Mouse (Mus musculus) gastrocnemius, postnatal 36 days (tissue): ENCODE measurements around the gene 2700097O09Rik. TPM values are rescaled to one million over a fixed set of nuclear protein-coding genes. Genes with fewer than 3 reads are reported as not detected.
"Not testable (repeated sequence)": the region's sequence is repeated elsewhere in the genome, so short reads cannot be mapped to it uniquely, and the experiment has no call there.

Experiments
- DNase-seq, 2 experiments: peaks; one replicate each; pipeline ENCODE4 v3.0.0; 2022
- intact Hi-C: fragments of 180-260 bp; cut with DNase I; formaldehyde crosslinking; loops from one replicate; pipeline ENCODE4 v1.15.1; 2025
- long read RNA-seq, 2 experiments: library from polyadenylated mRNA; stranded (forward); transcript quantifications; one replicate each; pipeline ENCODE4 v2.0.0; 2021
- total RNA-seq, 2 experiments: library from RNA; stranded (reverse); gene quantifications; 2 replicates each; pipeline ENCODE4 v1.2.3; 2021

The 2700097O09Rik gene
- 1 to 10 TPM; 6.1 to 8.2 TPM for total RNA-seq
- long read RNA-seq, experiment 1, partial matches to known transcripts, result 1 of 11 reads
- long read RNA-seq, experiment 1, other reads (novel, unspliced or antisense), result 6 of 11 reads
- long read RNA-seq, experiment 2, partial matches to known transcripts, result 1 of 13 reads
- long read RNA-seq, experiment 2, other reads (novel, unspliced or antisense), result 8 of 13 reads

DNA sequence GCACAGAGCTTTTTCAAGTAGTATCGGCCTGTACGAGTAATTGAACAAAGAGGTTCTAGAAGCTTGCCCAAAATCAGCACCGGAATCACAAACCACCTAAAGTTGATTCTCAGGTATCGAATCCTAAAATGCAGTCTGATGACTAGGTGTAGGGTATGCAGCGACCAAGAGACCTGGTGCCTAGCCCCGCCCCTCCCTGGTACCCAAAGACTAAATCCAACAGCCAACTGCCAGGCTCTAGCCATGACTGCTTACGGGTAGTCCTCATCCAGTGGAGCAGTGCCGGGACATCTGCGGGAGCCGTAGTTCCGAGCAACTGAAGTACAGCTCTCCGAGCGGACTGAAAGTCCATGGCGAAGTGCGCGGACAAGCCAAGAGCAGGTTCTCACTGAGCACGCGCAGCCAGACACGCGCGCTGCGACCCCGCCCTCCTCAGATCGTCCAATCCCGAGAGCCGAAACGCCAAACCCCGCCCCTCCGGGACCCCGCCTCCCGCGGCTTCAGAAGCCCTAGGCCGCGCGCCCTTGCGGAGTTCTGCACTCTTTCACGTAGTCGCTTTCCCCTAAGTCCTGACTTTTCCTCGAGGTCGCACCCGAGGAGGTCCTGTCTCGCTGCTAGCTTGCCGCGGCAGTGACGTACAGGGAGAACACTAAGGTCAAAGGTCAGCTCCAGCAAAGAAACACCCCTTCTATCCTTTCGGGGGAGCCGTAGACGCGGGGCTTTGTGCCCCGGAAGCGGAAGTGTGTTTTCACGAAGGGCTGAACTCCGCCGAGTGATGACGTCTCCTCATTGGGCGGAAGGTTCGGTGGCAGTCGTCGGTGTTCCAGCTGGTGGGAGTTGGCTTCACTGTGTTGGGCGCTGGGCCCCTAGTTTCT lies at the start of gene 2700097O09Rik, which contains the start of gene Srp54a:
TSS of gene 2700097O09Rik (minus strand) at position 385 of the 875 bp plus-strand sequence.
TSS of gene Srp54a (plus strand) at position 537 of the 875 bp plus-strand sequence.
- DNase-seq, result peak; percentile 90 to 92
- intact Hi-C loops, result not testable (repeated sequence)

DNA sequence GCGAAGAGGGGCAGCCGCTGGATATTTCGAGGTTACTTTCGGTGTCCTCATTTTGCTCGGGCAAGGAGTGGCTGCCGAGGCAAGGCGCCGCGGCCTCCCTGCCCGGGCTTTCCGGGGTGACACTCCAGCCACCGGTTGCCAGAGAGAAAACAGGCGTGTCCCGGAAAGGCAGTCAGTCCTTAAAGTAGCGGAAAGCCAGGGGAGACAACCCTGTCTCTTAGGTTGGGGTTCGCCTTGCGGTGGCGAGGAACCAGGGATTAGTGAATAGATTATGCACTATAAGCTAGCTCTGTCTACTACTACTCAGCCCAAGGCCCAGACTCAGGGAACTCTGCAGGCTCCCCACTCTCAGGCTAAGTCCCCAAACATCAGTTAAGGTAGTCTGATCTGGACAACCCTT lies 44.8 kb upstream of the 2700097O09Rik start:
- intact Hi-C loops, DNase-seq: not testable (repeated sequence)

DNA sequence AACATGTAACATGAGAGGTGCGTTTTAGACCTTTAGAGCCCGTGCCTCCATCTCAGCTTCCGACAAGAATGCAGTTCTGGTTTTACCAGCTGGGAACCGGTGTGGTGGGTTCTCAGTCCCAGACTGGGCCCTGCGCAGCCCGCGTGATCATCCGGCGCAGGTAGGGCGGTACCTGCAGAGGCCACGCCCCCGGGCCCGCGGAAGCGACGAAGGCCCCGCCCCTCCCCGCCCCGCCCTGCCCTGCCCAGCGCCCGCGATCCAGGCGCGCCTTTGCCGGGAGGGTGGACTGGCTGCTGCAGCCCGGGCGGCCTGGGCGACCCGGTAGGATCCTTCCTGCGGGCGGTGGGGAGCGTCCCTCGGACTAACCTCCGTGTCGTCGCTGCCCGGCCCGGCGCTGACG lies 44.3 kb upstream of the 2700097O09Rik start, which contains the start of gene Fam177a:
TSS of gene Fam177a (plus strand) at position 228 of the 400 bp plus-strand sequence.
- DNase-seq, intact Hi-C loops: not testable (repeated sequence)

- DNase-seq, intact Hi-C loops: not testable (repeated sequence)
These were observed 32.7 kb upstream of the 2700097O09Rik start for GRCm38 (mm10) chr12:55112616-55113015.

- DNase-seq, intact Hi-C loops: not testable (repeated sequence)
These were observed 12.2 kb upstream of the 2700097O09Rik start for GRCm38 (mm10) chr12:55092127-55092526.

DNA sequence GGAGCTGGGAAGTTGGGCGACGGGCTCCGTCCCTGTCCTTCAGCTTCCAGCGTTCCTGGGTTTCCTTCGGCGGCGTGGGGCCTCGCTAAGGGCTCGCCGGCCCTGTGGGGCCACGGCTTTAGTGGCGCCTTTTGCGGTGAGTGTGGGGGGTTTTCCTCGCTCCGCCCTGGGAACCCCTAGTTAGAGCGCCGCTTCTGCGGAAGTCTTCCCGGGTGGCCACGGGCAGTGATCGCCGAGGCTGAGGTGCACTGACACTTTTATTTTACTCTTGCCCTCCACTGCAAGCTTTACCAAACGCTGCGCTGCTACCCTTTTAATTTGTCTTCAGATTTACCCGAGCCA lies 662 bp upstream of the 2700097O09Rik start:
- DNase-seq, intact Hi-C loops: not testable (repeated sequence)

DNA sequence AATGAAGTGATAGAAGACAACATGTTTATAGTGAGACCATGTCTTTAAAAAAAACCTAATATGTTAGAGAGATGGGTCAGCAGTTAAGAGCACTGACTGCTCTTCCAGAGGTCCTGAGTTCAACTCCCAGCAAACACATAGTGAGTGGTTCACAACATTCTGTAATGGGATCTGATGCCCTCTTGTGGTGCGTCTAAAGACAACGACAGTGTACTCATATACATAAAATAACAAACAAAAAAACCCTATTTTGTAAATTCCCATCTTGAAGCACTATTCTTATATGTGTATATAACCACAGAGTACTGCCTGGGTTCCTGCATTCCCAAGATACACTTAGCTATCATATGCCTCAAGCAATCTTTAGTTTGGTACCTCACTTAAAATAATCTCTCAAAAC lies 1.2 kb downstream of the 2700097O09Rik start:
- DNase-seq, intact Hi-C loops: not testable (repeated sequence)

GRCm38 (mm10) chr12:55075296-55075695 lies 4.6 kb downstream of the 2700097O09Rik start:
- intact Hi-C loops, result no loop called here
- DNase-seq, result no peak

DNA sequence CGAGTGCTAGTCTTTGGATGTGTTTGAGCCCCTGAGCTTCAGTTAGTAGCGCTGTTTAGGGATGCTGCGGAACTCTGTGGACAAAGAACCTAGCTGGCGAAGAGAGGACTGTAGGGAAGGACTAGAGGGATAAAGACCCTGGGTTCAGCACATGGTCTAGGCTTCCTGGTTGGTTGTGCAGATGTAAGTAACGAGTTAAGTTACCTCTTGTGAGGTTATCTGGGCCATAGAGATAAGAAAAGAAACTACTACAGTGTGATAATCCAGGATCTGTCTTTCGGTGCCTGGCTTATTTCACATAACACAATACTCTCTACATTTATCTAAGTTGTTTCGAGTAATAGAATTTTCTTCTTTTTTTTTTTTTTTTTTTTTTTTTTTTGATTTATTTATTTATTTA lies 6.2 kb downstream of the 2700097O09Rik start:
- no peak for DNase-seq
- intact Hi-C loops, result no loop called here

- intact Hi-C loops, result no loop called here
- no peak for DNase-seq
These were observed 7.4 kb downstream of the 2700097O09Rik start for GRCm38 (mm10) chr12:55072495-55072894.

DNA sequence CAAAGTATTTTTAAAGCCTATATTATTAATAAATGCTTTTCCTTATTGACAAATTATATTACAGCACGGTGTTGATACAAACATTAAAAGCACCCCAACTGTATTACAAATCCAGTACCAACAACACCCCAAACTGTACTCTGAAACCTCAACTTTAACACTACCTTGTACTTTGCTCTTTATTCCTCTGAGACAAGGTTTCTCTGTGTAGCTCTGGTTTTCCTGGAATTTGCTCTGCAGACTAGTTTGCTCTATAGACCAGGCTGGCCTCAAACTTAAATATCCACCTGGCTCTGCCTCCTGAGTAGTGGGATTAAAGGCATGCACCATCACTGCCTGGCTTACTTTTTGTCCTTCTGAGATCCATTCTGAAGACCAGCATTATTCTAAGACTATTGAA lies 17.8 kb downstream of the 2700097O09Rik start:
- no peak for DNase-seq
- intact Hi-C loops, result no loop called here

GRCm38 (mm10) chr12:55061006-55061405 lies 18.9 kb downstream of the 2700097O09Rik start:
- intact Hi-C loops, result no loop called here
- no peak for DNase-seq

DNA sequence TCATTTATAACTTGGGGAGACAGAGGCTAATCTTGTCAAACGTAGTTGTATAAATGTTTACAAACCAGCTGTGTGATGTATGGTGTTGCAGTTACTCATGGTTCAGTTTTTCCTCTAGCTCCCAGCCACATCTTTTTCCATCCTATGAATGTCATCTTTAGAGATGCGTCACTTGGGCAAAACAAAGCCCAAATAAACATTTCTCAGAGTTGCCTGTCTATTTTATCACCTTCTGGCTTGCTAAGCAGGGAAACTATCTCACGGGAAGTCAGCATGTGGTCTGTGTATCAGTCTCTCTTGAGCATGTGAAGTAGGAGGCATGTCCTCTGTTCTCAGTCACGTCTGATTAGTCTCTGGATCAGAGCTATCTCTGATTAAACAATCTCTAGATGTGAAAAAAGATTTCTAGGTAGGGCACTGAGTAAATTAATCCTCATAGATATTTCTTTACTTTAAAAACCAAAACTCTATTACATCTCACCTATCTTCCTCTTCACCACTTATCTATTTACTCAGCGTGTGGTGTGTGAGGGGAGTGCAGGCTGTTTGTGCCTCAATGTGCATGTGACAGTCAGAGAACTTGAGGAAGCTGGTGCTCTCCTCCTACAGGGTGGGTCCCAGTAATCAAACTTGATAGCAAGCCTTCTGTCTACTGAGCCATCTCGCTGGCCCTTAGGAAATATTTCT lies 19.6 kb downstream of the 2700097O09Rik start:
- intact Hi-C loops, result no loop called here
- no peak for DNase-seq

DNA sequence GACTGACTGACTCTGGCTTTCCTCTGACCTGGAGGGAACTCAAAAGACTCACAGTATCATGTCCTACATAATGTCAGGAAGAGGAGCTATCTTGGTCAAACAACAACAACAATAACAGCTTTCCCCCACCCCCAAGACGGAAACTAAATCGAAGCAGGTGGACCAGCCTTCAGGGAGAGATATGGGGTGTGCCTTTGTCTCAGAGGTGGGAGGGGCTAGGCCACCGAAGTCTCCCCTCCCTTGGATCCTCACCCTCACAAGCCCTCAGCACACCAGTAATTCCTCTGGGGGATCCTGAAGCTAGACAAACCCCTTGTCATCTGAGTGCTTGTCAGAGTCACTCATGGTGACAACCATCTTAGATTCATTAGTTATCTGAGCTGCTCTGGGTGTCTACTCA lies 20.1 kb downstream of the 2700097O09Rik start:
- DNase-seq, result no peak
- intact Hi-C loops, result no loop called here

DNA sequence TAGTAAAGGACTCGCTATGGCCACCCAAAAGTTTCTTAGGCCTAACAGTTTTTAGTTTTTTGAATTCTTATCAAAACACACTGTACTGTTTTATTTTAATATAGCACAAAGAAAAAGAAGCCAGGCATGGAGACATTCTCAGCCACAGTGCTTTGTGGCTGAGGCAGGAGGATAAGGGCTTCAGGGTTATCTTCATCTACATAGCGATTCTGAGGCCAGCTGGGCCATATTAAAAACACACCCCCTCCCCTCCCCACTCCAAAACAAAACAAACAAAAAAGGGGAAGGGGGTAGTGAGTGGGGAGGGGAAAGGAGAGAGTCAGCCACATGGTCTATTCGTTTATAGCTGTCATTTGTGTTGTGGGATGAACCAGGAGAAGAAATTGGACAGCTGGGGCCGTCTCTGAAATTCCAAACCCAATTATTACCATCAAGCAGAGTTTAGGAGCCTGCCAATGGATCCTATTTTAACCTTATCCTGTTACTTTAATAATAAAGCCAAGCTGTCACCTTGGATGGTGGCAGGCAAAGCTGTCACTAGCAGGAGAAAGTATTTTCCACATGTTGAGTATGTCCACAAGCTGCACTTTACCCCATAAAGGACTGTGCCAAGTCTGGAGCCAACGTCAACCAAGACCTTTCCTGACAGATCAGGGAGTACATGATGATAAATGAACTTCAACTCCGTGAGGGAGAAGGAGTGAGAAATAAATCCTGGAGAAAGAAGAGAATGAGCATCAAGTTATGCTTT lies 20.9 kb downstream of the 2700097O09Rik start:
- no peak for DNase-seq
- intact Hi-C loops, result no loop called here

GRCm38 (mm10) chr12:55056703-55057102 lies 23.2 kb downstream of the 2700097O09Rik start:
- DNase-seq, result no peak
- intact Hi-C loops, result no loop called here

DNA sequence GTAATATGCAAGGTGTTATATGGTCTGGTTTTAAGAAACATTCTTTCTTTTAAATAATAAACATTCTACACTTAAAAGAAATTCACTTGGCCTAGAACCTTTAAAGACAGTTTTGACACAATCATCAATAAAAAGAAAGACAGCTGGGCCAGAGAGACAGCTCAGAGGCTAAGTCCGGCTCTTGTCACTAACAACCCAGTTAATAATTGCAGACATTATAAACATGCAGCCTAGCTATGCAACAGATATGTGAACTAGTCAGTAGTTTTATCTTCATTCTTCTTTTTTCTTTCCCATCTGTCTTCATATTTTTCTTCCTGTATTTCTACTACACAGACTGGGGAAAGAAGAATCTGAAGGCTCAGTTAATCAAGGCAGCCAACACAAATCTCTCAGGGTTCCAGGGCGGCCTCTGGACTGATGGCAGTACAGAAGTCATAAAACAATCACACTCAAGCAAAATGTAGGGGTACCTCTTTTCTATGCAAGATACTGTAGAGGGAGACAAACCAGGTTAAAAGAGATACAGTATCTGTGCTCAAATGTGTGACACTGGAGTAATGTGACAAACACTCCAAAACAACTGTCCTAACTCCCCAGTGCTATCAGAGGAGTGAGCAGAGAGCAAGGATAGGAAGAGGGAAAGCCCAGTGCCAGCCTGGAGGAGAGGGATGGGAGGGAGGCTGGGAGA lies 25.2 kb downstream of the 2700097O09Rik start:
- DNase-seq, result no peak

GRCm38 (mm10) chr12:55053267-55053666 lies 26.6 kb downstream of the 2700097O09Rik start:
- no peak for DNase-seq
- intact Hi-C loops, result no loop called here

More for the DNA sequence above, 25.2 kb downstream of the 2700097O09Rik start:
- intact Hi-C loops, result no loop called here
